Mouse (Mus musculus): ENCODE data around the gene Cdc26.
A peak's percentile ranks its signal among the peaks of the same experiment; 100 is the strongest.

Gene Cdc26

GRCm38 (mm10) chr4:62408601-62409282, at the start of gene Cdc26, which contains the start of gene Prpf4:
Gene Cdc26, minus strand, starts transcription at chr4:62408642.
Gene Prpf4, plus strand, starts transcription at chr4:62408797.
- DNase-seq, result peak; percentile 98

GRCm38 (mm10) chr4:62454995-62455394, 46.6 kb upstream of the Cdc26 start:
- peak; percentile 40 to 48 for DNase-seq

GRCm38 (mm10) chr4:62440986-62441385, 32.5 kb upstream of the Cdc26 start:
- DNase-seq, result no peak

- peak; percentile 81 to 87 for DNase-seq
Observed at GRCm38 (mm10) chr4:62440544-62440943, 32.1 kb upstream of the Cdc26 start.

GRCm38 (mm10) chr4:62439793-62440192, 31.4 kb upstream of the Cdc26 start:
- no peak for DNase-seq

GRCm38 (mm10) chr4:62437871-62438270, 29.4 kb upstream of the Cdc26 start:
- no peak for DNase-seq

GRCm38 (mm10) chr4:62437256-62437778, 28.9 kb upstream of the Cdc26 start:
- DNase-seq, result no peak

GRCm38 (mm10) chr4:62435081-62435480, 26.6 kb upstream of the Cdc26 start, which contains the start of gene Rnf183:
Gene Rnf183, minus strand, starts transcription at chr4:62435252.
- DNase-seq, result no peak

- DNase-seq, result no peak
Observed at GRCm38 (mm10) chr4:62433939-62434870, 25.8 kb upstream of the Cdc26 start.

- no peak for DNase-seq
Observed at GRCm38 (mm10) chr4:62431522-62431921, 23.1 kb upstream of the Cdc26 start.

- DNase-seq, result no peak
Observed at GRCm38 (mm10) chr4:62430678-62431077, 22.2 kb upstream of the Cdc26 start.

- no peak for DNase-seq
Observed at GRCm38 (mm10) chr4:62429616-62430015, 21.2 kb upstream of the Cdc26 start.

- DNase-seq, result peak; percentile 26 to 31
Observed at GRCm38 (mm10) chr4:62427978-62428758, 19.7 kb upstream of the Cdc26 start.

GRCm38 (mm10) chr4:62425891-62426290, 17.4 kb upstream of the Cdc26 start:
- no peak for DNase-seq

- peak in 1 of 2 experiments; percentile 37 for DNase-seq
Observed at GRCm38 (mm10) chr4:62419091-62419490, 10.6 kb upstream of the Cdc26 start.

- no peak for DNase-seq
Observed at GRCm38 (mm10) chr4:62418448-62418847, 10.0 kb upstream of the Cdc26 start.

- no peak for DNase-seq
Observed at GRCm38 (mm10) chr4:62411606-62412005, 3.2 kb upstream of the Cdc26 start.

- no peak for DNase-seq
Observed at GRCm38 (mm10) chr4:62410325-62410724, 1.9 kb upstream of the Cdc26 start.

- DNase-seq, result no peak
Observed at GRCm38 (mm10) chr4:62409615-62410014, 1.2 kb upstream of the Cdc26 start.

- DNase-seq, result peak; percentile 58 to 68
Observed at GRCm38 (mm10) chr4:62407730-62408582, 486 bp downstream of the Cdc26 start.

GRCm38 (mm10) chr4:62406133-62406532, 2.3 kb downstream of the Cdc26 start:
- DNase-seq, result no peak

- no peak for DNase-seq
Observed at GRCm38 (mm10) chr4:62398956-62399355, 9.5 kb downstream of the Cdc26 start.

Data from cerebellum, postnatal 14 days (tissue).